8 mouse cellular contexts compared by ENCODE assay signal in the genomic region with DNA sequence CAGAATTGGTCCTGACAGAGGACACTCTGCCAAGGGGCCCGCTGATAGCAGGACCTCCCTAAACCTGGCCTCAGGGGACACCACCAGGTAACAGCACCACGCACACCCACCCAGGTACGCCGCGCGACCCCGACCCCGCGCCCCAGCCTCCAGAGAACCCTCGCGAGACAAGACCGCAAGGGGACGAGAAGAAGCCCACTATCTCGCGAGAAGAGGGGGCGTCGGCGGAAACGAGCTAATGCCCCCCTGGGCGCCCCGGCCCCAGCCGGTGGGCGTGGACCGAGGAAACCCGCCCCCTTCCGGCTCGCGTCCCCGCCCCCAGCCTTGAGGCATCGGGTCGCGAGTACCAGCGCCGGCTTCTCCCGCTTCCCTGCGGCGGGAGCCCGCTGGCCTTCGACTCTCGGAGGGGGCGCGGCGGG. TPM values are rescaled to one million over a fixed set of nuclear protein-coding genes. Genes with fewer than 3 reads are reported as not detected.
DNase-seq lines count a peak whose midpoint lies in the region; ATAC-seq and TF ChIP-seq lines count a peak whose summit lies in the region.

Gene Casc4 (plus strand): TSS at position 339 of the 419 bp plus-strand sequence.

- peak; percentile 82 for ATAC-seq in CD4-positive, CD25-positive, alpha-beta regulatory T cell, adult 4 months
- ATAC-seq in forebrain, embryonic 12.5 days (ENCODE audit: low FRiP score), result peak; percentile 97
- peak; percentile 97 for ATAC-seq in heart, postnatal 0 days (ENCODE audit: insufficient read depth, low read depth)
- peak; percentile 88 for ATAC-seq in liver, embryonic 15.5 days (ENCODE audit: insufficient read depth)
- ATAC-seq in neural tube, embryonic 13.5 days (ENCODE audit: low read depth), result peak; percentile 97

- TF ChIP-seq CTCF in heart, postnatal 0 days (IDR thresholded peaks at IDR 0.05; ENCODE audit: low read depth), result no peak

- 0 out of 2 replicates have a peak, but pooled peaks cover 4% of the 10 kb centered on the region for H3K4me1 ChIP-seq in brown adipose tissue, adult 24 weeks (ENCODE audit: control insufficient read depth, insufficient read depth, insufficient read length, low read length)
- peaks cover 14% of the 10 kb centered on the region for H3K4me1 ChIP-seq in forebrain, embryonic 12.5 days
- 0 out of 2 replicates have a peak, but pooled peaks cover 6% of the 10 kb centered on the region for H3K4me1 ChIP-seq in heart, postnatal 0 days (ENCODE audit: control insufficient read depth, insufficient read depth)
- peaks cover 25% of the 10 kb centered on the region for H3K4me1 ChIP-seq in liver, embryonic 15.5 days (replicated peaks)
- H3K4me1 ChIP-seq in neural tube, embryonic 13.5 days (replicated peaks), result peaks cover 32% of the 10 kb centered on the region

- no peaks in the 10 kb centered on the region for H3K27me3 ChIP-seq in forebrain, embryonic 12.5 days
- H3K27me3 ChIP-seq in heart, postnatal 0 days (ENCODE audit: control insufficient read depth, insufficient read depth, low read length), result 0 out of 2 replicates have a peak, but pooled peaks cover 4% of the 10 kb centered on the region
- peaks cover 33% of the 10 kb centered on the region for H3K27me3 ChIP-seq in liver, embryonic 15.5 days
- 0 out of 2 replicates have a peak, but pooled peaks cover 3% of the 10 kb centered on the region for H3K27me3 ChIP-seq in neural tube, embryonic 13.5 days

- peak within 1 kb of the TSS; percentile 87 for H3K4me2 ChIP-seq in forebrain, embryonic 12.5 days
- H3K4me2 ChIP-seq in heart, postnatal 0 days (ENCODE audit: low read depth, low read length), result peak within 1 kb of the TSS; percentile 88
- peak within 1 kb of the TSS; percentile 96 for H3K4me2 ChIP-seq in liver, embryonic 15.5 days
- H3K4me2 ChIP-seq in neural tube, embryonic 13.5 days, result peak within 1 kb of the TSS; percentile 62

- no peaks in the 10 kb centered on the region for H3K36me3 ChIP-seq in forebrain, embryonic 12.5 days (replicated peaks)
- H3K36me3 ChIP-seq in heart, postnatal 0 days (replicated peaks; ENCODE audit: control insufficient read depth, insufficient read depth, low read length), result no peaks in the 10 kb centered on the region
- no peaks in the 10 kb centered on the region for H3K36me3 ChIP-seq in liver, embryonic 15.5 days (replicated peaks)
- no peaks in the 10 kb centered on the region; the same call in 1 of the 2 replicates for H3K36me3 ChIP-seq in neural tube, embryonic 13.5 days

- TF ChIP-seq EP300 in heart, postnatal 0 days (IDR thresholded peaks at IDR 0.05; ENCODE audit: low read depth), result peak; percentile 85

- peak; percentile 91 for DNase-seq in heart, postnatal 0 days (ENCODE audit: low spot score)
- DNase-seq in kidney, postnatal 36 days, result peak; percentile 87 to 94
- DNase-seq in telencephalon, adult 2 months (ENCODE audit: low read depth, low spot score), result peak; percentile 71

- under 1% methylated on average over 31 of the region's 43 CpGs for WGBS in forebrain, embryonic 12.5 days
- WGBS in heart, postnatal 0 days, result under 1% methylated on average over 27 of the region's 43 CpGs
- under 1% methylated on average over 43 of the region's 43 CpGs for whole genome bisulfite sequencing in liver, embryonic 15.5 days (ENCODE audit: insufficient replicate concordance)
- 2% methylated on average over 25 of the region's 43 CpGs for WGBS in neural tube, embryonic 13.5 days

- peak within 1 kb of the TSS; percentile 58 for H3K4me3 ChIP-seq in brown adipose tissue, adult 24 weeks (ENCODE audit: insufficient read depth, low read depth, low read length)
- H3K4me3 ChIP-seq in forebrain, embryonic 12.5 days (replicated peaks), result peak within 1 kb of the TSS; percentile 86
- peak within 1 kb of the TSS; percentile 86 for H3K4me3 ChIP-seq in heart, postnatal 0 days (ENCODE audit: low read depth, low read length)
- peak within 1 kb of the TSS; percentile 69 for H3K4me3 ChIP-seq in liver, embryonic 15.5 days (replicated peaks)
- peak within 1 kb of the TSS; percentile 94 for H3K4me3 ChIP-seq in neural tube, embryonic 13.5 days

- peak within 1 kb of the TSS; percentile 90 for H3K9ac ChIP-seq in forebrain, embryonic 12.5 days
- peak within 1 kb of the TSS; percentile 80 for H3K9ac ChIP-seq in heart, postnatal 0 days (replicated peaks; ENCODE audit: low read depth, low read length)
- peak within 1 kb of the TSS; percentile 61 for H3K9ac ChIP-seq in liver, embryonic 15.5 days
- peak within 1 kb of the TSS; percentile 94 for H3K9ac ChIP-seq in neural tube, embryonic 13.5 days

- H3K9me3 ChIP-seq in forebrain, embryonic 12.5 days, result no peaks in the 10 kb centered on the region
- H3K9me3 ChIP-seq in heart, postnatal 0 days (replicated peaks; ENCODE audit: control insufficient read depth, low read length), result no peaks in the 10 kb centered on the region
- H3K9me3 ChIP-seq in liver, embryonic 15.5 days (replicated peaks), result no peaks in the 10 kb centered on the region
- H3K9me3 ChIP-seq in neural tube, embryonic 13.5 days, result no peaks in the 10 kb centered on the region

- no peak within 1 kb of the TSS for H3K27ac ChIP-seq in brown adipose tissue, adult 24 weeks (replicated peaks; ENCODE audit: low read depth, low read length)
- H3K27ac ChIP-seq in forebrain, embryonic 12.5 days, result peak within 1 kb of the TSS; percentile 85
- H3K27ac ChIP-seq in heart, postnatal 0 days (ENCODE audit: low read depth), result peak within 1 kb of the TSS; percentile 77
- no peak within 1 kb of the TSS for H3K27ac ChIP-seq in liver, embryonic 15.5 days (replicated peaks)
- peak within 1 kb of the TSS; percentile 91 for H3K27ac ChIP-seq in neural tube, embryonic 13.5 days (replicated peaks)

RNA-seq across cellular contexts. Expression of gene Casc4, which starts in this region (rescaled TPM):
- 1 to 10 TPM; 3.1 to 3.6 TPM for polyA plus RNA-seq in CD4-positive, CD25-positive, alpha-beta regulatory T cell, adult 4 months (2017; shearing (Covaris generic))
- polyA plus RNA-seq in brown adipose tissue, adult 24 weeks (2012; ENCODE audit: insufficient read depth, insufficient read length, missing spikeins), result 2.6 and 2.9 TPM in 2 replicates
- polyA plus RNA-seq in forebrain, embryonic 12.5 days (2016; fragmentation: Nextera tagmentation; extraction: Ambion mirVana), result 29.5 and 30.7 TPM in 2 replicates
- 18.7 and 21.9 TPM in 2 replicates for total RNA-seq in heart, postnatal 0 days (2014; rRNA removed; ENCODE audit: low replicate concordance)
- 8.7 and 8.9 TPM in 2 replicates for polyA plus RNA-seq in heart, postnatal 0 days (2015; fragmentation: Nextera tagmentation; extraction: Ambion mirVana)
- 2.8 and 3.9 TPM in 2 replicates for polyA plus RNA-seq in liver, embryonic 15.5 days (2015; fragmentation: Nextera tagmentation; extraction: Ambion mirVana)
- polyA plus RNA-seq in neural tube, embryonic 13.5 days (2015; fragmentation: Nextera tagmentation; extraction: Ambion mirVana), result 30.1 and 32.0 TPM in 2 replicates

Comparison
In these comparisons a context has a peak if more than half of its experiments do, and no peak if none do; other contexts are left out.
1. H3K27ac ChIP-seq: peak in forebrain, embryonic 12.5 days (single experiment), heart, postnatal 0 days (single experiment) and neural tube, embryonic 13.5 days (single experiment); none in brown adipose tissue, adult 24 weeks (single experiment) and liver, embryonic 15.5 days (single experiment).
2. Peak in every context shown above with its lines, with median percentiles within 50 percentile points of each other: ATAC-seq, H3K4me3 ChIP-seq, H3K4me2 ChIP-seq, H3K9ac ChIP-seq and DNase-seq.